Mouse (Mus musculus): ENCODE measurements around the gene Krtap2-4.

Gene Krtap2-4

GRCm38 (mm10) chr11:99583245-99583704, 31.4 kb downstream of the Krtap2-4 start, which contains the start of gene Krtap1-4:
TSS of gene Krtap1-4 (minus strand) at chr11:99583654.
- DNase-seq (ENCODE audit: low read depth) = no peak

- DNase-seq (ENCODE audit: low read depth) = peak; percentile 2
These were observed 33.1 kb downstream of the Krtap2-4 start for GRCm38 (mm10) chr11:99581564-99581963.

- DNase-seq (ENCODE audit: low read depth) = no peak
These were observed 33.6 kb downstream of the Krtap2-4 start for GRCm38 (mm10) chr11:99581051-99581450.

GRCm38 (mm10) chr11:99580636-99581035, 34.0 kb downstream of the Krtap2-4 start, which contains the start of gene Krtap1-5:
TSS of gene Krtap1-5 (minus strand) at chr11:99581016.
- no peak for DNase-seq (ENCODE audit: low read depth)

GRCm38 (mm10) chr11:99574106-99574505, 40.5 kb downstream of the Krtap2-4 start:
- peak; percentile 61 for DNase-seq (ENCODE audit: low read depth)

- no peak for DNase-seq (ENCODE audit: low read depth)
These were observed 41.5 kb downstream of the Krtap2-4 start for GRCm38 (mm10) chr11:99573164-99573563.

GRCm38 (mm10) chr11:99566530-99566929, 48.1 kb downstream of the Krtap2-4 start, which contains the start of gene Krtap3-1:
TSS of gene Krtap3-1 (minus strand) at chr11:99566630.
- no peak for DNase-seq (ENCODE audit: low read depth)

Measured in 416B (cell line).